Mouse (Mus musculus) kidney, postnatal 0 days (tissue): Measurements from ENCODE around the gene Arhgef2. TPM values are rescaled to one million over a fixed set of nuclear protein-coding genes. Genes with fewer than 3 reads are reported as not detected.
A peak's percentile ranks its signal among the peaks of the same experiment; 100 is the strongest.

Source experiments
- ATAC-seq: fragments of 200-750 bp; cut with Nextera tagmentation; replicated peaks from 2 replicates; pipeline ENCODE4 v1.8.0; 2017; ENCODE audit warnings: low read depth, moderate number of reproducible peaks, moderate TSS enrichment, moderate library complexity; ENCODE audit not compliant: low FRiP score
- DNase-seq: peaks from one replicate; pipeline ENCODE4 v3.0.0-alpha.2; 2016; ENCODE audit warnings: low spot score
- H3K27ac ChIP-seq: fragments of 300-500 bp; sonication (generic); 2 replicates; pipeline ENCODE4 v1.5.1; 2014; ENCODE audit warnings: mild to moderate bottlenecking
- H3K27me3 ChIP-seq: fragments of 300-500 bp; sonication (generic); 2 replicates; pipeline ENCODE4 v1.6.1; 2014; ENCODE audit warnings: low read length, mixed read lengths; ENCODE audit not compliant: insufficient read depth
- H3K36me3 ChIP-seq: fragments of 300-500 bp; sonication (generic); 2 replicates; pipeline ENCODE4 v1.6.1; 2014; ENCODE audit warnings: low read length, mixed read lengths; ENCODE audit not compliant: insufficient read depth
- H3K4me1 ChIP-seq: fragments of 300-500 bp; sonication (generic); replicated peaks from 2 replicates; pipeline ENCODE4 v1.6.1; 2014; ENCODE audit warnings: antibody characterized with exemption, low read length, mixed read lengths; ENCODE audit not compliant: insufficient read depth
- H3K4me2 ChIP-seq: fragments of 300-500 bp; sonication (generic); 2 replicates; pipeline ENCODE4 v1.6.1; 2014; ENCODE audit warnings: mild to moderate bottlenecking, low read length, moderate library complexity, mixed read lengths
- H3K4me3 ChIP-seq: fragments of 300-500 bp; sonication (generic); replicated peaks from 2 replicates; pipeline ENCODE4 v1.5.1; 2014; ENCODE audit warnings: low read depth, low read length
- H3K9ac ChIP-seq: fragments of 300-500 bp; sonication (generic); 2 replicates; pipeline ENCODE4 v1.6.1; 2014; ENCODE audit warnings: low read depth, low read length
- H3K9me3 ChIP-seq: fragments of 300-500 bp; sonication (generic); replicated peaks from 2 replicates; pipeline ENCODE4 v1.6.1; 2016; ENCODE audit warnings: low read length, inconsistent platforms, mixed read lengths
- CTCF ChIP-seq: IDR thresholded peaks from 2 replicates; pipeline ENCODE4 v1.5.1; 2016; ENCODE audit warnings: antibody characterized with exemption, low read depth, mild to moderate bottlenecking, moderate library complexity
- WGBS: fragments of 180-500 bp; shearing (Covaris S2); extraction: QIAGEN DNeasy Blood & Tissue Kit; methylation state at CpG from one replicate; pipeline ENCODE4 v1.1.7; 2014; 5-methylcytosine and 5-hydroxymethylcytosine counted together
- polyA plus RNA-seq: library from polyadenylated mRNA; unstranded; fragments of >200 nt; fragmentation: Nextera tagmentation; extraction: Ambion mirVana; gene quantifications from 2 replicates; pipeline ENCODE4 v1.2.1, GENCODE M21; 2015

Arhgef2 gene
- polyA plus RNA-seq, 1 experiment from 2014 or later, result 53.7 TPM

- no peak for TF ChIP-seq CTCF
- WGBS, result 24% methylated on average over 10 of the region's 10 CpGs
- Histone ChIP-seq H3K9me3 (no peaks in the 10 kb centered on the region), H3K4me3 (0 out of 2 replicates have a peak overlapping the region, but pooled peaks have one; percentile 9), H3K4me1 (peaks cover 4% of the 10 kb centered on the region), H3K4me2 (peak overlapping the region; percentile 45), H3K9ac (peak overlapping the region; percentile 24), H3K27ac (peak overlapping the region; percentile 25; the same call in 1 of the 2 replicates), H3K36me3 (no peaks in the 10 kb centered on the region), H3K27me3 (no peaks in the 10 kb centered on the region)
- DNase-seq (no peak), ATAC-seq (0 out of 2 replicates have a peak, but pooled peaks have one; percentile 7)
Observed at GRCm38 (mm10) chr3:88607758-88608138, 2.0 kb downstream of the Arhgef2 start.

DNA sequence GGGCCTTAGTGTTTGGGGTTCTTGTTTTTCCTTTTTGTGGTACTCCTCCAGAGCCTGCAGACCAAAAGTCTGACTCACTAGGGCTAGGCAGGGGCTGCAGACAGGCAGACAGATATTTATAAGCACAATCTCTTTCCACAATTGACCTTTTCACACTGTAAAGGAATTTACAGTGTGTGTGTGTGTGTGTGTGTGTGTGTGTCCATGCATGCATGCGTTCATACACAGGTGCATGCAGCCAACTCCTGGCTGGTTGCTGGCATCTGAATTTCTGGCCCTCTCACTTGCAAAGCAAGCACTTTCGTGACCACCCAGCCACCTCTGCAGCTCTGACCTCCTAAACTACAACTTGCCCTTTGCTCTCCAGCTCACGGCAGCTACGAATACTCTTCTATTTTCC is 3.3 kb downstream of the Arhgef2 start:
- H3K9ac ChIP-seq, result no peak overlapping the region
- no peak overlapping the region for H3K4me2 ChIP-seq
- no peaks in the 10 kb centered on the region for H3K36me3 ChIP-seq
- H3K27me3 ChIP-seq, result no peaks in the 10 kb centered on the region
- WGBS, result 44% methylated on average over 4 of the region's 4 CpGs
- no peak for ATAC-seq
- no peak for DNase-seq
- H3K9me3 ChIP-seq, result no peaks in the 10 kb centered on the region
- no peak for TF ChIP-seq CTCF
- H3K4me3 ChIP-seq, result no peak overlapping the region
- H3K27ac ChIP-seq, result no peak overlapping the region
- H3K4me1 ChIP-seq, result peaks cover 4% of the 10 kb centered on the region; the same call in 1 of the 2 replicates

- H3K9ac ChIP-seq, result no peak overlapping the region
- TF ChIP-seq CTCF, result no peak
- no peak overlapping the region for H3K27ac ChIP-seq
- H3K4me1 ChIP-seq, result peaks cover 16% of the 10 kb centered on the region; the same call in 1 of the 2 replicates
- no peaks in the 10 kb centered on the region for H3K36me3 ChIP-seq
- DNase-seq, result no peak
- no peaks in the 10 kb centered on the region for H3K9me3 ChIP-seq
- WGBS, result 69% methylated on average over 8 of the region's 8 CpGs
- no peak for ATAC-seq
- H3K4me2 ChIP-seq, result no peak overlapping the region
- H3K27me3 ChIP-seq, result no peaks in the 10 kb centered on the region
- H3K4me3 ChIP-seq, result no peak overlapping the region
Observed at GRCm38 (mm10) chr3:88614418-88614817, 8.7 kb downstream of the Arhgef2 start.

- no peak for TF ChIP-seq CTCF
- H3K27ac ChIP-seq, result peak overlapping the region; percentile 51
- peaks cover 18% of the 10 kb centered on the region; the same call in 1 of the 2 replicates for H3K4me1 ChIP-seq
- DNase-seq (no peak), ATAC-seq (peak; percentile 72)
- no peak overlapping the region for H3K4me3 ChIP-seq
- peak overlapping the region; percentile 50; the same call in 1 of the 2 replicates for H3K4me2 ChIP-seq
- no peaks in the 10 kb centered on the region for H3K9me3 ChIP-seq
- H3K9ac ChIP-seq, result no peak overlapping the region
- no peaks in the 10 kb centered on the region for H3K36me3 ChIP-seq
- H3K27me3 ChIP-seq, result no peaks in the 10 kb centered on the region
- WGBS, result 67% methylated on average over 5 of the region's 5 CpGs
Observed at GRCm38 (mm10) chr3:88615117-88615516, 9.4 kb downstream of the Arhgef2 start.

GRCm38 (mm10) chr3:88615902-88616391 is 10.2 kb downstream of the Arhgef2 start:
- Histone ChIP-seq H3K4me3 (no peak overlapping the region), H3K9ac (peak overlapping the region; percentile 47), H3K27me3 (no peaks in the 10 kb centered on the region), H3K4me1 (peaks cover 24% of the 10 kb centered on the region; the same call in 1 of the 2 replicates), H3K36me3 (no peaks in the 10 kb centered on the region), H3K4me2 (peak overlapping the region; percentile 50), H3K27ac (peak overlapping the region; percentile 51), H3K9me3 (no peaks in the 10 kb centered on the region)
- peak; percentile 55 for DNase-seq
- ATAC-seq, result no peak
- TF ChIP-seq CTCF, result no peak
- 39% methylated on average over 9 of the region's 9 CpGs for WGBS

- 80% methylated on average over 3 of the region's 3 CpGs for WGBS
- Histone ChIP-seq H3K27me3 (no peaks in the 10 kb centered on the region), H3K36me3 (no peaks in the 10 kb centered on the region), H3K4me1 (peaks cover 24% of the 10 kb centered on the region; the same call in 1 of the 2 replicates), H3K9ac (peak overlapping the region; percentile 47; the same call in 1 of the 2 replicates), H3K27ac (no peak overlapping the region), H3K9me3 (no peaks in the 10 kb centered on the region), H3K4me3 (no peak overlapping the region), H3K4me2 (peak overlapping the region; percentile 50)
- no peak for TF ChIP-seq CTCF
- ATAC-seq (no peak), DNase-seq (no peak)
Observed at GRCm38 (mm10) chr3:88616951-88617500, 11.3 kb downstream of the Arhgef2 start.
